Mouse (Mus musculus) E14TG2a.4 (cell line): ENCODE data around the gene Polr1a.
"Not testable (repeated sequence)": the region's sequence is repeated elsewhere in the genome, so short reads cannot be mapped to it uniquely, and the experiment has no call there.

Experiments used
- CTCF ChIP-seq: conservative IDR thresholded peaks from 2 replicates; pipeline ENCODE4 v1.5.1; 2014; ENCODE audit warnings: low read length
- NANOG ChIP-seq: IDR thresholded peaks from 2 replicates; pipeline ENCODE4 v1.6.1; 2014; ENCODE audit warnings: borderline replicate concordance, low read length, mixed read lengths
- POU5F1 ChIP-seq: IDR thresholded peaks from 2 replicates; pipeline ENCODE4 v1.6.1; 2014; ENCODE audit warnings: low read length, borderline replicate concordance

DNA sequence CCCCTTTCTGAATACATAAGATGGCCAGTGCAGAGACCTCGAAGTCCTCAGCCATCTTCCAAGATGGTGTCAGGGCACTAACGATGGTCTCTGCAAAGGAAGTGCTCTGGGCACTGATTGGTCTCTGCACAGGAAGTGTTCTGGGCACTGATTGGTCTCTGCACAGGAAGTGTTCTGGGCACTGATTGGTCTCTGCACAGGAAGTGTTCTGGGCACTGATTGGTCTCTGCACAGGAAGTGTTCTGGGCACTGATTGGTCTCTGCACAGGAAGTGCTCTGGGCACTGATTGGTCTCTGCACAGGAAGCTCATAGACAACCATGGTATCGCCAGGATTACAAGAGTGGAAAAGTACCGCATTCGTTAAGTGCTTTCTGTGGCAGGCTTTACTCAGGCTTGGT is 16.4 kb downstream of the Polr1a start:
- not testable (repeated sequence) for TF ChIP-seq CTCF, NANOG, POU5F1
